Mouse (Mus musculus) kidney, postnatal 4 days (tissue): ENCODE data around the gene Tmem179b.

Source experiments
- DNase-seq, 2 experiments: peaks; one replicate each; pipeline ENCODE4 v3.0.0; 2021; ENCODE audit warnings: mixed read lengths in 2 of 2

Tmem179b gene

DNA sequence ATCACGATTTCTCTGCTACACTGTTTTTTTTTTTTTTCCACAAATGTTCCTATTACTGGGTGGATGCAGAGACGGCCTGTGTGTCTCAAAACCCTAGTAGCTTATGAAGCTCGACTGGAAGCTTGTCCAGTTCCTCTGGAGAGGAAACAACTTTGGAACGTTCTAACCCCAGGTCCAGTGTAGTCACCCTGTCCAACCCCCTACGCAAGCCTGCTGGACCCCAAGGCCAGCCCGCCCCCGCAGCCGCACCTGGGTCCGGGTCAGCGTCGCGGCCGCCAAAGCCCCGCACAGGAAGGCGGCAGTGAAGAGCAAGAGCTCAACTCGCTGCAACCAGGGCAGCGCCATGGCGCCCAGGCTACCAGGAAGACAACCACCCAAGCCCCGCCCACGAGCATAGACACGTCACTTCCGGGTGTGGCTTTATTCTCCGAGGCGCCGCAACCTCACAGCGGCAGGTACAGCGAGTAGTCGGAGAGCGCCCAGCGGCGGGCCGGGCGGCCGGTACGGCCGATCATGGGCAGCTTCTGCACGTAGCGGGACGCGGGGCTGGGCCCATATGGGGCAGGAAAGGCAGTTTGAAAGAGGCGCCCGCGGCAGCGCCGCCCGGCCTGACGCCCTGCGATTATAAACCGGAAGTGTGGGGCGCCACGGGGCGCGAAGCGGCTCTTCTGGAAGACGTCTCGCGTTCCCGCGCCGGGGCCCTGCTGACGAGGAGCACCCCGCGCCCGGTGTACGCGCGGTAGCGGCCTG is at the start of gene Tmem179b:
Gene Tmem179b, minus strand, starts transcription at position 382 of the 750 bp plus-strand sequence.
- peak; percentile 98 for DNase-seq

DNA sequence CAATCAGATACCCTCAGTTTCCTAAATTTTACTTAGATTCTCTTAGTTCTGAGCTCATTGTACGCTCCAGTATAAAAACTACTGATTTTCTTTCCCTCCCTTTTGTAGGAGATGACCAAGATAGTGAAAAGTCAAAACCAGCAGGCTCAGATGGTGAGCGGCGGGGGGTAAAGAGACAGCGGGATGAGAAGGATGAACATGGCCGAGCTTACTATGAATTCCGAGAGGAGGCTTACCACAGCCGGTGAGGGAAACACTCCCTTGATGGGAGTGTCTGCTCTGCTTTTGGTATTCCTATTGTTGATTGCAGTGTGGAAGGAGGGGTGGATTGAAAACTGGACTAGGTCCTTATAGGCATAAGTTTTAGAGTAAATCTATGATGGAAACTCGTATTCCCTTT is 48.4 kb upstream of the Tmem179b start:
- no peak for DNase-seq

DNA sequence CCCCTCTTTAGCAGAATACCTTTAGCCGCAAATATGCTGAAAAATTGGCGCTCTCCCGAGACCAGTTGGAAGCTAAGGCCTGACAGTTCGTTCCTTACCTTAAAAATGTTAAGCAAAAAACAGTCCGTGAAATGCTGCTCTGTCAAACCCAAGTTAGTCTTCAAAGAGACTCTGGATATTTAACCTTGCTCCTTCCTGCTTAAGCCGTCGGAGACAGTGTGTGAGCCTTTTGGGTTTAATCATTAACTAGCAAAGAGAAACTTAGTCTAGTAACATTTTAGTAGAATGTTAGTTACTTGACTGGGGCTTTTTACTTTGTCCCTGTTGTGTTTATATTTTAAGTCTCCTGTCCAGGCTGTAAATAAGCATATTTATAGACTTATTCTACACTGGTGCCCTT is 46.9 kb upstream of the Tmem179b start:
- peak in 1 of 2 experiments; percentile 33 for DNase-seq

GRCm38 (mm10) chr19:8820424-8820956 is 46.2 kb upstream of the Tmem179b start:
- no peak for DNase-seq

GRCm38 (mm10) chr19:8819596-8820423 is 45.5 kb upstream of the Tmem179b start, which contains the start of gene Hnrnpul2:
Gene Hnrnpul2 (plus strand): TSS chr19:8820010.
- DNase-seq = peak; percentile 98 to 99

- DNase-seq = peak; percentile 96 to 98
Measured at GRCm38 (mm10) chr19:8818801-8819595, 44.7 kb upstream of the Tmem179b start, which contains the start of gene Ttc9c. Gene Ttc9c (minus strand): TSS chr19:8819333.

- peak in 1 of 2 experiments; percentile 20 for DNase-seq
Measured at GRCm38 (mm10) chr19:8818301-8818798, 44.1 kb upstream of the Tmem179b start.

- no peak for DNase-seq
Measured at GRCm38 (mm10) chr19:8817001-8817400, 42.7 kb upstream of the Tmem179b start.

- peak; percentile 27 to 52 for DNase-seq
Measured at GRCm38 (mm10) chr19:8815812-8816211, 41.5 kb upstream of the Tmem179b start.

DNA sequence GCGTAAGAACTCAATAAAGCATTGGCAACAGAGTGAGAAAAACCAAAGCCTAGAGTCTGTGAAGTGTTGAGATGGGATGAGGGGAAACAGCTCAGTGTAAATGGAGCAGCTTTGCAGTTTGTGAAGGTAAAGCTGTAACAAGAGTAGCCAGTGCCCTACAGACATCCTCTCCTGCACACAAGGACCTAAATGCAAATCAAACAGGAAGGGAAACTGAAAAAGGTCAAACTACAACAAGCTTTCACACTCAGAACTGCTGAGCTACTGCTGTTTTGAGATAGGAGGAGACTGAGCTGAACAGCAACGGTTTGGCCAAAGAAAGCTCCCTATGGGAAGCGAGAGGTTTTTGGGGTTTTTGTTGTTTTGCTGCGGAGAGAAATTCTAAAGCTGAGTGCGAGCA is 32.5 kb upstream of the Tmem179b start:
- no peak for DNase-seq

DNA sequence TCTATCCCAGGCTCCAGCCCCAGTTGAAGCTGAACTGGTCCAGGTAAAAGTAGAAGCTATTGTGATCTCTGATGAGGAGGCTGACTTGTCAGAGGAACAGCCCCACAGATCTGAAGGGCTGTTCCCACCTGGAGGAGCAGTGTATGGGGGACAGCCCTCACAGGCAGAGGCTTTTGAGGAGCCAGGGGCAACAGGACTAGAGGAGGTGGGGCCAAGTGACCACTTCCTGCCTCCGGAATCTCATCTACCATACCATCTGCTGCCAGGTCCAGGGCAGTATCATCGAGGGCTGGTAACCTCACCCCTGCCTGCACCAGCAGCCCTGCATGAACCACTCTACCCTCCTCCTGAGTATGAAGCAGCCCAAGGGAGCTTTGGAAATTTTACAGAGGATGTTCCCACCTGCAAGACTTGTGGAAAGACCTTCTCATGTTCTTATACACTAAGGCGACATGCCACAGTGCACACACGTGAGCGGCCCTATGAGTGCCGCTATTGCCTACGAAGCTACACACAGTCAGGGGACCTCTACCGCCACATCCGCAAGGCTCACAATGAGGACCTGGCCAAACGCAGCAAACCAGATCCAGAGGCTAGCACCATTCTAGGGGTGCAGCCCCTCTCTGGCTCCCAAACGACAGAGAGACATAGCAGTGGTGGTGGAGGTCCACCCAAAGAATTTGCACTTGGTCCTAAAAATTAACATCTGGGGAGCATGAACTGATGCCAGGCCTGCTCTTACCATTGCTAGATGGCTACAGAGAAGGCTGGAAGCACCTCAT is 29.8 kb upstream of the Tmem179b start:
- DNase-seq = no peak

DNA sequence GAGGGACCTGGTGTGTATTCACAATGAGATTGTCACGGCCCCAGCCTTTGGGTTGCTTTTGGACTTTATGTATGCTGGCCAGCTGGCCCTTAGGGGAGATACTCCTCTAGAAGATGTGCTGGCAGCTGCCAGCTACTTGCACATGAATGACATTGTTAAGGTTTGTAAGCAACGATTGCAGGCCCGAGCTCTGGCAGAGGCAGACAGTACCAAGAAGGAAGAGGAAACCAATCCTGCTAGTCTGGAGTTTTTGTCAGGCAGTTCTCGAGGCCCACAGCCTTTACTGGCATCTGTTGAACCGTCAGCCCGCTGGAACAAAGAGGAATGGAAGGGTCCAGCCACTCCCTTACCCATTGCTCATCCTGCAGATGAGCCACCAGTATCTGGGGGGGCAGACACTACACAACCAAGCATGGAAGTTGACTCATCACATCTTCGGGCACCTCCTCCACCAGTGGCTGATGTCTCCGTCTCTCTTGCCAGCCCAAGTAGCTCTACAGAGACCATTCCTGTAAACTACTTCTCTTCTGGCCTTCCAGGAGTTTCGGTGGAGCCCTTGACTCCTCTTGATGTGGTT is 29.0 kb upstream of the Tmem179b start:
- no peak for DNase-seq

DNA sequence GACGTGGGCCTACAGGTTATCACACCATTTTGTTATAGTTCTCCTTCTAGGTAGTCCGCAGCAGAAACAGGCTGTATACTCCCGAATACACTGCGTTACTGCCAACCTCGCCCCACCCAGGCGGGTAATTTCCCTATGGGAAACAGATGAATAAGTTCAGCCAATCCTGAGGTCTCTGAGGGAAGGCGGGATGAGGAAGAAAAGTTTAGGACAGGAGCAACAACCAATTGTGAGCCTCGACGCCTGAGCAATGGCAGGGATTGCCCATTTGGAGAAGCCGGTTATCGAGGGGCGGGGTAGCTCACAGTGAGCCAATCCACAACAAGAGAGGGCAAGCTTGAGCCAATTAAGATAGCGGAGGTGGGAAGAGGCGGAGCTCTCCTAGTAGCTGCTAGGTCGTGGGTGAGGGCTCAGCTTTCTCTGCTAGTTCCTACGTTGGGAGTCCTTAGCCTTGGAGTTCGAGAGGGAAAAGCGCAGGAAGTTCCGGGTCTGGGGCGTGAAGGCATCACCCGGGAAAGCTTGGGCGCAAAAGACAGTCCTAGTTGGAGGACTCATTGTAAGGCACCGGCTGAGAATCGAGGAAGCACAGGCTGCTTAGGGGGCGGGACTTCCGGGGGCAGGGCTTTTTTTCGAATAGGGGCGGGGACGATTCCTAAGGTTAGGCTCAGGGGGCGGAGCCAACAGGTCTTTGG is 28.0 kb upstream of the Tmem179b start, which contains the start of gene Zbtb3:
Gene Zbtb3, plus strand, starts transcription at position 426 of the 692 bp plus-strand sequence.
- peak; percentile 91 to 96 for DNase-seq

- no peak for DNase-seq
Measured at GRCm38 (mm10) chr19:8798947-8799315, 24.7 kb upstream of the Tmem179b start.

DNA sequence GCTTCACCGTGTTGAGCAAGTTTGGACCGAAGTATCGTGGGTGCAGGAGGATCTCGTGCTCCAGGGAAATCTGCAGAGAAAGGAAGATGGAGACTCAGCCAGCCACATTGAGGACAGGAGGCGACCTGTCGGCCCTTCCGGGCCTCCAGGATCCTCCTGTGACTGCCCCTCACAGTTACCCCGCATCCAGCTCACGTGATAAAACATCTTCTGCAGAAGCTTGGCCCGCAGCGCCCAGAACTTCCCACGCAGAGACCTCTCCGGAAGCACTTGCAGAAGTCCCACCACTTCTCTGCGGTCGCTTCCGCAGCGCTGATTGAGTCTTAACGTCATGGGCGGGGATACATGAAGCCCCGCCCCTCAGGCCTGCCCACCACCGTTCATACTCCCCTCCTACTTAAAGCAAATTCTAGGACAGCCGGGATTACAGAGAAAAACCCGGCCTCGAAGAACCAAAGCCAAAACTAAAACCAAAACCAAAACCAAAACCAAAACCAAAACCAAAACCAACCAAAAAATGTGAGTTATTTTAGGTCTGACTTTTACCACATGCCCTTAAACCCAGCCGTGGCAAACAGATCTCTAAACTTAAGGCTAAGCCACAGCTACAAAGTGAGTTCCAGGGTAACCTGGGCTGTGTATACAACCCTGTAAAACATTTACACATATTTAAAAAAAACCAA is 24.1 kb upstream of the Tmem179b start, which contains the start of gene Polr2g:
Gene Polr2g, minus strand, starts transcription at position 314 of the 683 bp plus-strand sequence.
- peak; percentile 91 to 95 for DNase-seq

DNA sequence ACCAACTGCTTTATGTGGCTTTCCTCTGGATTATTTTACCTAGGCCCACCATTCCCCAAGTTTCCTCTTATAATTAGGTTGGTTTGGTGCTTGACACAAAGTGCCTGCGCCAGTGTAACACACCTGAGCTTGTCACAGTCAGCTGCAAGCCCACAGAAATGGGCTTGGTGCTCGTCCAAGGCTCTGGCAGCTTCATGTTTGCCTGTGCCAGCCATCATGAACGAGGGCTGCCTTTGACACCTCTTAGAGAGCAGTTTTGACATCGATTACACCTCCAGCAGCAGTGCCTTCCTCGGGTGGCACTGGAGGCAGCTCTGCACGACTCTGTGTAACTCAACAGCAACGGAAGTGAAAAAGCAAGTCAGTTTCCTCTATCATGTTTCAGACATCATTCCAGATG is 15.9 kb upstream of the Tmem179b start:
- no peak for DNase-seq

DNA sequence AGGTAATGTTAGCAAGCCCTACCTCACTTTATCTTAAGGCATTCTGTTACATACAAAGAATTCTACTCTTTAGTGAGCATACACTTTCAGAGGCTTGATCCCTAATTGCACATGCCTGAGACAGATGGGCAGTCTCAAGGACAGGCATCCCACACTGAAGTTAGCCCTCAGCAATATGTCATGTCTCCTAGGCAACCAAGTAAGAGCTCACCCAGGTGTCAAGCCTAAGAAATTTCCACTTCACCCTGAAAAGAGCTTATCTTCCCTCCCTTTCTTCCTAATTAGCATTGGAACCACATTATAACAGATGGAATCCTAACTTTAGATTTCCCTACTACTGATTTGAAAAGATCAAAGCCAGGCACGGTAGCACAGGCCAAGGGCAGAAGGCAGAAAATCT is 14.9 kb upstream of the Tmem179b start:
- no peak for DNase-seq

GRCm38 (mm10) chr19:8788521-8788920 is 14.3 kb upstream of the Tmem179b start:
- no peak for DNase-seq

GRCm38 (mm10) chr19:8786008-8786781 is 11.9 kb upstream of the Tmem179b start, which contains the start of gene Taf6l:
Gene Taf6l (minus strand): TSS chr19:8786417.
- DNase-seq = peak; percentile 90 to 95
